Mouse (Mus musculus) layer of hippocampus, adult 11-12 months (tissue): ENCODE data around the gene Paxbp1.

Experiments used
- DNase-seq: peaks from one replicate; pipeline ENCODE4 v3.0.0; 2022; ENCODE audit warnings: low spot score

Gene Paxbp1

DNA sequence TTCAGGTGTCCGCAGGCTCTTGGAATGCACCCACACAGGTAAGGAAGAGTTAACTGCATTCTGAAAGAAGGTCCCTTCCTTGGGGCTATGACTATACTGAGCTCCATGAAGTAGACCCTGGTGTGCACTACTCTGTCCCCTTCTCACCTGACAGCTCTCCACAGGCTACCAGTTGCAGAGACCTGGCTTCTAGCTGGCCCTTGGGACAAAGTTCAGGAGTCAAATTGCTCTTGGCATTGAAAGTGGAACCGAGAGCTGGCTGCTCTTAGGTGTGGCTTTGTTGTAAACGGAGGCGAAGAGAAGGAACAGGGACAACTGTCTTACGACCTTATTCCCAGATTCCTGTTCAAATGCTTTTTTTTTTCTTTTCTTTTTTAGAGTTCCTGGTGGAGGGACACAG is 10.8 kb upstream of the Paxbp1 start:
- no peak for DNase-seq

DNA sequence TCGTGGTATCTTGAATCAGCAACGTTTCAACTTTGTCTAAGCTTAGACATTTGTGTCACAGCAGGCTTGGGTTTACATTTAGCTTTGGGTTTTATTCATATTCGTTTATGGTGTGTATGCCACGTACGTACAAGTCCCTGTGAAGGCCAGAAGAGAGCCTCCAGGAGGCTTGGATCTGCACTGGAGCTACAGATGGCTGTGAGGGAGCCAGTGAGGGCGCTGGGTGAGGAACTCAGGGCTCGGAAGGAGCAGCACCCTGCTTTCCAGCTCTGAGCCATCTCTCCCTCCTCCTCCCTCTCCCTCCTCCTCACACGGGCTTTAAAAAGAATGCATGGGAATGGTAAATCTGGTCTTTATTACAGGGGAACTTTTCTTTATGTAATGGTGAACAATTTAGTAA is 9.3 kb upstream of the Paxbp1 start:
- no peak for DNase-seq

DNA sequence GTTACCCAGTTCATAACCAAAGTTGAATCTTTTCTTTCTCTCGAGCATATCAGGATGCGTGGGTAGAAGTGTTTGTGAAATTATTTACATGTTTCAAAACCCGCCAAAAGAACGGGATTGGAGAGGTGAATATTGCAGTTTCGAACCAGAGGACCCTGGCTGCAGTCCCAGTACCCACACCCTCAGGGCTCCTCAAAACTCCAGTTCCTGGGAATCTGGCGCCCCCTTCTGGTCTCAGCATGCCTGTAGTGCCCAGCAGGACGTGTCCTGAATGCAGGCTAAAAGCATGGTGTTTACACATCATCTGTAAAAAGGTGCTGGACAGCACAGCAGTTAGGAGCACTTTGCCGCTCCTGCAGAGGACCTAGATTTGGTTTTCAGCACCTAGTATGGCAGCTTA is 1.2 kb upstream of the Paxbp1 start:
- peak; percentile 38 for DNase-seq

DNA sequence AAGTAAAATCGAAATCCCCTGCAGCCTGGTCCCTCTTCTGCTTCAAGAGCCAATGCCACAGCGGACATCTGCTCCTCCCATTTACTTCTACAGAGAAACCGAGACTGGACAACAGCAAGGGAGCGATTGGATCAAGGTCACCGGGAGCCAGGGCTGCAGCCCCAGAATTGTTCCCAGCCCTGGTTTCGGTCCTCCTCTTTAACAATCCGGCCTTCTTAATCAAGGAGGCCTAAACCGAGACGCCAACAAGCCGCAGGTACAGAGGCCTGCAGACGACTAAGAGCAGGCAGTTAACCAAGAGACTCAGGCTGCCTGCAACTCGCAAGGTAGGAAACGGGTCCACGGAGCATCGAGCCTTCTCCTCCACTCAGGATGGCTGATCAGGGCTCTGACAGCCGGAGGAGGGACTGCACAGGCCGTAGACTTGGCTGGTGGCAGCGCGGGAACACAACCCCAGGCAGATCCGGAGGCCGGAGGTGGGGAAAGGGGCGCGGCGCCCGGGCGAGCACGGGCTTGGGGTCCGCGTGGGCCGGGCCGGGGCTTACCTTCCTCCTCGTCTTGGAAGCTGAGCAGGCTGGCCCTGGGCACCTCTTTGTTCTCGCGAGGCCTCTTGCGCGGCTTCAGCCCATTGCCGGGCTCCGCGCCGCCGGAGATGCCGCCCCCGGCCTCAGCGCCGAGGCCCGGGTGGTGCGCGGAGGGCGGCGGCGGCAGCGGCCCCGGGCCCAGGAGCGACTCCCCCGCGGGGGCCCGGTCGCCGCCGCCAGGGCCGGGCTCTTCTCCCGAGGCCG is 688 bp downstream of the Paxbp1 start:
- DNase-seq, result peak; percentile 58

DNA sequence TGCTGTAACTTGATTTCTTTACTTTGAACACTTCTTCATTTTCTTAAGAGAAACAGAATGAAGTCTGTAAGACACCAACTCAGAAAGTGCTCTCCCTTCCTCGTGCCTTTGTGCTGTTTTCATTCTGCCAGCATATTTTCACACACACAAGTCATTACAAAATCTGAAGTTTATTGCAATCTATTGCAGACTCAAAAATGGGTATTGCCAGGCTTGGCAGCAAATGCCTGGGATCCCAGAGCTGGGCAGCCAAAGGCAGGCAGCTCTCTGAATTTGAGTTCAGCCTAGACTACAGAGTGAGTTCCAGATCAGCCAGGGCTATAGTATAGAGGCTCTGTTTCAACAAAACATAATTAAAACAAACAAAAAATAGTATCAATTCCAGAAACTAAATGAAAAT is 1.7 kb downstream of the Paxbp1 start:
- DNase-seq, result no peak

DNA sequence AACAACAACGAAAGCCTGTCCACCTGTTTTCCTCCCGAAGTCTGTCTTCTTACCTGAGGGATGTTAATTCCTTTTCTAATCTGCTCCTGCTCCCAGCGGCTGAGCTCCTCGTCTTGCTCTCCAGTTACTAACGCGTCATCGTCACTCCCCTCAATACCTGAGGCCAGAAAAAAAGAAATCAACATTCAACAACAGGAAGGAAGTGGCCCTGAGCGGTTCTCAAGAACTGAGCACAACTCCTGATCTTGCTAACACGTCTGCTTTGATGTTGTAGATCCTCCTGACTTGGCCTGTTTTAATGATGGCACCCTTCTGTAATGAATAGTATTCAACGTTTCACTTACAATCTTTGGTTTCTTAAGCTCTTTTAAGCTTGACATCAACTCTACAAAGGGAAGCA is 8.5 kb downstream of the Paxbp1 start:
- no peak for DNase-seq

DNA sequence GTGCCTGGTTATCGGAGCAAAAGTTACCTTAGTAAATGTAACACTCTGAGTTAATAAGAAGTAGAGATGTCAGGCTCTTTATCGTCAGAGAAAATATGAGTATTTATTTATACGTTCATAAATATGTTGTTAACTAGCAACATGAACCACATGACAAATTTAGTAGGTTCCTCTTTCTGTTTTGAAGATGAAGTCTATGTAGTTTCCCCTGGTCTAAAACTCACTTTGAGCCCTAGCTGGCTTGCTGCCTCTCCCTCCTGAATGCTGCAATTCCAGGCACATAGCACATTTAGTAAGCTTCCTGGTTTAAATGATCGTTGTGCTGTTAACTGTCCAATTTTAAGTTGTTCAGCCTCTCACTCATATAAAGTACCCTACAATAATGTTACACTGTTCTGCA is 13.6 kb downstream of the Paxbp1 start:
- DNase-seq, result no peak

DNA sequence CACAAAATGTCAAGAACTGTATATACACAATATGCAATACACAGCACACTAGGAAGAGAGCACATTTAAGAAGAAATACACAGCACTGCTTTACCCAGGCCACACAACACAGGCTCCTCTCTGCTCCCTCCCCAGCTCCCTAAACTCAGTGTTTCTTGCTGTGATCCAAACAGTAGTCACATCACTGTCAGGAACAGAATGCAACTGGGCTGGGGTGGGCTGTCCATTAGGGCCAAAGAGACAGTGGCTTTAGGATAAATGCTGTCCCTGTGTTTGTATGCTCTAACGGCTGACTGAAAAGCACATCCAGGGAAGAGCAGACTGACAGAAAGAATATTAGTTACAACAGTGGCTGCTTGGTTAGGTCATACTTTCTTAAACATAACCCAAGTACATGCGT is 14.4 kb downstream of the Paxbp1 start:
- no peak for DNase-seq

DNA sequence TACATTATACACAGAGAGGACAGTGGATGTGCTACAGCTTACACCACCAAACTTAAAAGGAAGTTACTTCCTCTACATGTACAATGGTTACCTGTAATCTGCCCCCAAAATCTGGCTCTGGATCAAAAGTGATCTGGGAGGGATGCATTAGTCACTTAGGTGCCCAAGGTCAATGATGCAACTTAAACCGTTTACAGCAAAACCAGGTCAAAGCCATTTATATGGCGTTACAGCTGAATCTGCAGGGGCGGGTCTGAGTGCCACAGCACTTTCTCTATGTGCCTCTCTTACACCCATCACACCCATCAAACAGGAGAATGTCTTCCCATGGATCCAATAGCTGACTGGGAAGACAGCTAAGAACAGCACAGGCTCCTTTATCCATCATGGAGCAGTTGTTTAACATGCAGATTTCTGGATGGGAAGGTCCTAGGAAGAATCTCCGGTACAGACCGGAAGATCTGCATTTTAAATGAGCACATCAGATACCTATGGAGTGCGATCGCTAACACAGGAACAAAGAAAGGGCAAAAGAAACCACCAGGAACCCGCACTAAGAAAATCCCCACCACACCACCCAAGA is 15.1 kb downstream of the Paxbp1 start:
- no peak for DNase-seq

DNA sequence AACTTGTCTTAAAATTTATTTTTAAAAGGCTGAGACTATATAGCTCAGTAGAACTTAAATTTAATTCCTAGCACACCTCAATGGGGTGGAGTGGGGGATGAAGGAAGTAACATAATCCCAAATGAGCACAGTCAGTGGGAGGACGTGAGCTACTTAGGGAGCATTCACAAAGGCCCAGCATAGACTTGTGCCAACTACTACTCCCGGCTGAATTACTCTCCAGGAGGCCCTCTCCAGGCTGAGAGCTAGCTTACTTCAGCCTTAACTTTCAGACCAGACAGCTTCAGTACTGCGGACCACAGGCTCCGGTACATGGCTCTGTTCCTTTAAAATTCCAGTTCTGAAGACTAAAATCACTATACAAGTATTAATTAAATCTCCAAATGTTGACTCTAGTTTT is 18.1 kb downstream of the Paxbp1 start:
- DNase-seq, result no peak

DNA sequence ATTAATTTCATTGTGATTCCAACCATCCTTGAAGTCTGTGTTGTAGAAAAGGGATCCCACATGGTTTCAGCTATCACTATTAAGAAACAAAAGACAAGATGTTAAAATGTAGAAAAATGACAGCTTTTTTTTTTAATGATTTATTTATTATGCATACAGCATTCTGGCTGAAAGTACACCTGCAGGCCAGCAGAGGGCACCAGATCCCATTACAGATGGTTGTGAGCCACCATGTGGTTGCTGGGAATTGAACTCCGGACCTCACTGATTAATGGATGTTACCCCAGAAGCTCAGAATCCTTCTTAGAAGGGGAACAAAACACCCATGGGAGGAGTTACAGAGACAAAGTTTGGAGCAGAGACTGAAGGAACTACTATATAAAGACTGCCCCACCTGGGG is 21.0 kb downstream of the Paxbp1 start:
- DNase-seq, result no peak

DNA sequence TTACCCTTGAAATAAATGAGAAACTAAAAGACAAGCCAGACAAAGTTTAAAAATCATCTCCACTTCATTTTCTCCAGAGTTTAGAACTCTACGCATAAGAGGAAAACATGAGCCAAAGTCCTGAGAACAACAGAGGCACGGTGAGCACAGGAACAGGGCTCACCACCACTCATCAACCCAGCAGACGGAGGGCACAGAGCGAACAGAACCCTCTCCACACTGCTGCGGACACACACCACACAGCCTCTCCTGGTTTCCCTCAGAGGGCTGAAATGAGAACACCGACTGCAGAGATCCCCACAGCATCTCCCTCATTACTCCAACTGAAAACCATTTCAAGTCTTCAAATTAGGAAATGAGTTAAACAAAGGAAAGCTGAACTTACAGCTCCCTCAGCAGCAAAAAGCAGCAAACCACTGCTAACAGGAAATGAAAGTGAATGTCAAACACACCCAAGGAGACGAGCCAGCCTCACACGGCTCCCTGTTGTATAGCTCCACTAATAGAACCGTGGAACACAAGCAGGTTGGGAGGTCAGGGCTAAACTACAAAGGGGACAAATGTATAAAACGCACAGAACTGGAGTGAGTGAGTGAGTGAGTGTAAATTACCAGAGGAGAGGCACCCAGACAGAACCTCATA is 23.4 kb downstream of the Paxbp1 start:
- no peak for DNase-seq

DNA sequence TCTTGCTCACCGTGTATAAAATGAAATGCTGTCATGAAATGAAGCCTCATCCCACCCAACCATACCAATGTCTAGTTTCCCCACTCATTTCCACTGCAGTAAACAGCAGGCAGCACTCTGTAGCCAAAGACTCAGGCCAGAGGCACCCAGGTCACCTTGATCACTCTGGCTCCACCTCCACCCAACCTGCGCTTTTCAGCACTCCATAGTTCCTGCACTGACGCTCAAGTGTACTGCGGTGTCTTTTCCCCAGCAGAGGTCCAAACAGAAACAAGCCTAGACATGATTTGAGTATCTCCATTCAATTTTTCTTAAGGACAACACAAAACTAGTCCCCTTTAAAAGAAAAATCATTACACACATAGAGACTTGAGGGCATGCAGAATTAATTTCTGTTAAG is 24.9 kb downstream of the Paxbp1 start:
- no peak for DNase-seq

DNA sequence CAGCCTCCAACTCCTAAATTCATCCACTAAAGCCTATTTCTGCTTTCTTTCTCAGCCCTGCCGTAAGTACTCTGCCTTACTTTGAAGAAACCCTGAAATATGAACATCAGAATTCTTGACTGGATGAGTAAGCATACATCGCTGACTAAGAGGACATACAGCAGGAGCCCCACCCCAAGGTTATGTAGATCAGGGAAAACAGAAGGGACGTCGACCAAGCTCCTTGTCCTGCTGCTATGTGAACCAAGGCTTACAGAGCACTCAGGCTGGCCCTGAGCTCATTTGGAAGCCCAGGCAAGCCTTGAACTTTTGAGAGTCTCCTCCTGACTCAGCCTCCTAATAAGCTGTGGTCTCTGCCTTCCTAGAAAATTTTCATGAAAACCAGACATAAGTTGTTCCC is 28.6 kb downstream of the Paxbp1 start:
- no peak for DNase-seq

DNA sequence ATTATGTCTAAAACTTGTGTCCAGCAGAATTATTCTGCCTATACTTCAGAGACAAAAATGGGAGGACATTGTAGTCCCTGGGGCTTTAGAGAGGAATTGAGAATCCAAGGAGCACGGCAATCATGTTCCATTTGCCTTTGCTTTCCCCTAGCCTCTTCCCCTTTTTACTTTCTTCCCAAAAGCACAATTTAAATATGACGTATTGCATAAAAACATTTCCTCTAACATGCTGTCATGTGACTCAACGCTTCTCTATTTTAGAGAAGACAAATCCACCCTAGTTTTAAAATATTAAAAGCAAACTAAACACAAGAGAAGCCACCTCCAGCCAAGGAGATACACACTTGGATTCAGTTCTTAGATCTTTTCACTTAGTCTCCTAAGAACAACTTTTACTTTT is 32.5 kb downstream of the Paxbp1 start:
- DNase-seq, result no peak

DNA sequence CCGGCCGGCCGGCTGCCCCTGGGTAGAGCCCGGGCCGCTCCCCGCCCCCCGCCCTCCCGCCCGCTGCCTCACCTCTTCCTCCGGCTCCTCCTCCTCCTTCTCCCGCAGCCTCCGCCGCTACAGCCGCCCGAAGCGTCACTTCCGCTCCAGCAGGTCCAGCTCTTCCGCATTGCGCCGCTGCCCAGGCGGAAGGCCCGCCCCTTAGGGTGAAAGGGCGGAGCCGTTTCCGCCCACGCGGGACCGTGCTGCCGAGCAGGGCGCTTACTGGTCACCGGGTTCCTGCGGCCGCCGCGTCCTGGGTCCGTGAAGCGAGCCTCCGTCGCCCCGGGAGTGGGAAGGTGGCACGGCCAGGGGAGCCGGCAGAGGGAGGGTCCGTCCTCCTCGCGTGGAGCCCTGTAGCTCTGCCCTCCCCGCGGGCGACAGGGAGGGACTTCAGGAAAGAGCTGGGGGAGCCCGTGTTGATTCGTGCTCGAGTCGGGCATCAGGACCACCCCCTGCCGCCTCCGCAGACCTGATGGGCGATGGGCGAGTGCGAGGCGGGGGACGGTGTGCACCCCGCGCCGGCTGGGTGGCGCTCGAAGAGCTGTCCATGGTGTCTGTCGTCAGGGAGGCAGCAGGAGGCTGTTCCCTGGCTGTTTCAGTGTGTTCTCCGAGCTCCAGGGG is 33.2 kb downstream of the Paxbp1 start, which contains the start of gene Synj1:
Gene Synj1, minus strand, starts transcription at position 288 of the 663 bp plus-strand sequence.
- peak; percentile 93 for DNase-seq

DNA sequence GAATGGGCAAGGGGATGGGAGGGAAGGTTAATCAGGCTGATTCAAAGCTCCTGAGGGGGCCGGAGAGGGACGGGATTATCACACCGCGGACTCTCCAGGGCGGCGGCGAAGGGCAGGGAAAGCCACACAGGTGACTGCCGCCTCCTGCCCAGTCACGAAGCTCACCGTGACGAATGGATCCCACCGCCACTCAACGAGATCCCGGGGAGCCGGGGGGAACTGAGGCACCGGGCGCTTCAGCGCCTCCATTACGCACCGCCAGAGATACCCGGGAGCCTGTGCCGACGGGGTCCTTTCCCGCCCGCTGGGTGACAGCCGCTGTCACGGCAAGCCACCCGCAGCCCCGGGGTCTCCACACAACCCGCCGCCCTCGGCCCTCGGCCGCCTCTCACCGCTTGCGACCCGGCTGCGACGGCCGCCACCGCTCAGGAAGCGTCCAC is 33.7 kb downstream of the Paxbp1 start:
- no peak for DNase-seq

DNA sequence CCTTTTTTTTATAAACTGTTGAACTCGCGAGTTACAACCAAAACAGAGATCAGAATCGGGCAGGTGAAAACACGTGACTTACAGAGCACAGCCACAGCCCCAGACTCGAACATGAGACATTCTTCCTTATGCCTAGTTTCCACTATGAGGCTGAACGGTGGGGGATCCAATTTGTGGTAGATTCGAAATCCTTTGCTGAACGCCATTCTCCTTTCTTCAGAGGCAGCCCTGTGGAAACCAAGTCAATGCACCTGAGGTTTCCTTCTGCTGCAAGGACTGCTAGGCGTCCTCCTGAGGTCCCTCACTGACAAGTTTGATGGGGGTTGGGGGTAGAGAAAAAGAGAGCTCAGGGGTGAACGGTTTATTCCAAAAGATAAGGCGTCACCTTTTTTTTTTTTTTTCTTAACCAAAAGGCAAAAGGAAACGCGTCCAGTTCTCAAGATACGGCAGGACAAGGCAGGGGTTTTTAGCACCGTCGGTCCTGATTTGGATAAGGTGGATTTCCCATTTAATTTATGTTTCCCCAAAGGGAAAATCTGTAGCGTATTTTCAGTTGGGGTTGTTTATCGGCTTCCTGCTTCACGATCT is 34.3 kb downstream of the Paxbp1 start:
- no peak for DNase-seq

DNA sequence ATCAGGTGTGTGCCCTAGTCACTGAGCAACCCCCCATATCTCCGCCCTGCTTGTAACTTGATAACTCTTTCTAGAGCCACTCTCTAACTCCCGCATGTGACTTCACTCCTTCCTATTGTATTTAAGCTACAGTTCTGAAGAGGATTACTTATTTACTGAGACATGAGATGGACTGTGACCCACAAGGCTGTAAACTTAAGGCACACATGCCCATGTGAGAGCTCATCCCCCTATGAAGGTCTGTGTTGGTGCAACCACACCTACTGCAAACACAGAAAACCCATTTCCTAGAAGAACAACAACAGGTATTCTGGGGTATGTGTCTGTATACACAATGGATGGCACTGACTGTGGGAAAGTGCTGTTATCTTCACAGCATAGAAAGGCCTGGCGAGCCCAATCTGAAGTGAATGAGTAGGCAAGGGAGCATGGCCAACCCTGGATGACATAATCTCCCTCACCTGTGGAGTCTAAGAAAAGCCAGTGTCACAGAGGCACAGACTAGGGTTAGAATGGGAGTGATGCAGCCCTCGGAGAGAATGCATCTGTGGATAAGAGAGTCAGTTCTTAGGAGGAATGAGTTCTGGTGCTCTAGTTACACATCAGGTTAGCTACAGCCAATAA is 39.3 kb downstream of the Paxbp1 start:
- no peak for DNase-seq

DNA sequence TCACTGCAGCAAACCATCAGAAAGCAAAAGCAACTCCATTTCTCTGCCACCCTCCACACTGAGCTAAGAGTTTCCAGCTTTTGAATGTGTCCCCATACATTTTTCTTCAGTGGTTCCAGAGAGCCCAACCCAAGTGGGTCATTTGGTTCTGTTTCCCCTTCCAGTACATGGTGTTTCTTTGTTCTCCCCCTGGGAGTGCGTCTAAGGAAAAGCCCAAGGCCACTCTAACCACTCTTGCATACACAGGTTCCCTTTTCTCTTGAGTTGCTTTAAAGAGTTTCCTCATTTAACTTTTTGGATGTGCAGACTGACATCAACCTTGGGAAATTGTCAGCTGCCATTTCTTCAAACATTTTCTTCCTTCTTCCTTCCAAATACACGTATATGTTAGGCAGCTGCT is 43.2 kb downstream of the Paxbp1 start:
- no peak for DNase-seq

DNA sequence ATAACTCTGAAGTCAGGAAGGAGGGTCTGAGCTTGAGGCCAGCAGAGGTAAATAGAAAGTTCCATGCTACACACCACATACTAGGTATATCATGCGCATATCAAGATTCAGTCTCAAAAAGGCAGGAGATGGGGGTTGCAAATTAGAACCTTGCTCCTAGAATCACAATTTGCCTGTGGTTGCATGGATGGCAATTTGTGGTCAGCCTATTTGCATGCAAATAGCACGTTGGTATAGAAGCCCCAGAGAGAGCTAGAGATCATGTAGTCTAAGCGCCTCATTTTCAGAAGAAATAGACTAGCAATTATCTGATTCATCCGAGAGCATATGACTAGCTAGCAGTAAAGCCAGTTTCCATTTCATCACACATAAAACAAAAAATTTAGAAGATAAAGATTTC is 44.5 kb downstream of the Paxbp1 start:
- no peak for DNase-seq

DNA sequence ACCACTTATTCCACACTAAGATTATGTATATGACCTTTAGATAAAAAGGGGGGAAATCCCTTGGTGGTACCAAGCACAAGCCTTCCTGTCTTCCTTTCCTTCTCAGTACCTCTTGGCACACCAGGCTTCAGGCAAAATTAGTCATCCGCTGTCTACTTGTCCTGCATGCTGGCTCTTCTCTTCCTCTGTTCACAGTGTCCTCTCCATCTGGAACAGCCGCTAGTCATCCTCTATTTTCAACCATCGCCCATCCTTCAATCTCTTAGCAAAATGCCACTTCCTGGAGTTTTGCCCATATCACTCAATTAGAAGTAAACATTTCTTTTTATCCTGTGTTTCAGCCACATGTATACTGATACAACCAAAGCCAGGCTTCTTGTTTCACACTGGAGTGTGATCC is 46.5 kb downstream of the Paxbp1 start:
- DNase-seq, result no peak
